Mouse (Mus musculus) E14TG2a.4 (cell line): ENCODE data around the gene Shisa4.

Experiments
- CTCF ChIP-seq: conservative IDR thresholded peaks from 2 replicates; pipeline ENCODE4 v1.5.1; 2014; ENCODE audit warnings: low read length
- NANOG ChIP-seq: IDR thresholded peaks from 2 replicates; pipeline ENCODE4 v1.6.1; 2014; ENCODE audit warnings: borderline replicate concordance, low read length, mixed read lengths
- POU5F1 ChIP-seq: IDR thresholded peaks from 2 replicates; pipeline ENCODE4 v1.6.1; 2014; ENCODE audit warnings: low read length, borderline replicate concordance

DNA sequence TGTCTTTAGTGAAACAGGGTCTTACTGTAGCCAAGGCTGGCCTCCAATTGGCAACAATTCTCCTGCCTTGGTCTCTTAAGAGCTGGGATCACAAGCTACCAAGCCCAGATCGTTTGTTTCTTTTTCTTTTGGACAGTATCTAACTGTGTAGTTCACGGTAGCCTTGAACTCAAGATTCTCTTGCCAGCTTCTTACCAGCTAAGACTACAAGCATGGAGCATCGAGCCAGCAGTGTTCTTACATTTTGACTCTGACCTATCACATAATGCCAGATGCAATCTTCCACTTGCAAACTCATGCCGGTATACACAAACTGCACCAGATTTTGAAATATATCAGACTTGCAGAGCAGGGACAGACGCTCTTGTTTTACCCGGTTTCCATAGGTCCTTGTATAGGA, 47.7 kb upstream of the Shisa4 start:
- TF ChIP-seq CTCF, result no peak
- no peak for TF ChIP-seq NANOG
- no peak for TF ChIP-seq POU5F1
